Mouse (Mus musculus) adrenal gland, adult 18-20 months (tissue): ENCODE data around the gene Grin2a. TPM values are rescaled to one million over a fixed set of nuclear protein-coding genes. Genes with fewer than 3 reads are reported as not detected.

Source experiments
- DNase-seq, 2 experiments: peaks; one replicate each; pipeline ENCODE4 v3.0.0; 2021 to 2022; ENCODE audit warnings: low spot score in 2 of 2
- total RNA-seq, 2 experiments: library from RNA; stranded (reverse); gene quantifications; 1 replicate in 1 of 2; 2 replicates in 1 of 2; pipeline ENCODE4 v1.2.3; 2021

The Grin2a gene
- total RNA-seq, 2 experiments from 2014 or later, result 0.32 to 2.2 TPM

- no peak for DNase-seq
These were observed 17.2 kb downstream of the Grin2a start for GRCm38 (mm10) chr16:9978173-9978572.

- DNase-seq, result no peak
These were observed 22.7 kb downstream of the Grin2a start for GRCm38 (mm10) chr16:9972705-9973104.

- no peak for DNase-seq
These were observed 30.9 kb downstream of the Grin2a start for GRCm38 (mm10) chr16:9964469-9964868.

- DNase-seq, result no peak
These were observed 32.9 kb downstream of the Grin2a start for GRCm38 (mm10) chr16:9962482-9962881.

- DNase-seq, result no peak
These were observed 36.0 kb downstream of the Grin2a start for GRCm38 (mm10) chr16:9959340-9959739.

GRCm38 (mm10) chr16:9954266-9954665 is 41.1 kb downstream of the Grin2a start:
- no peak for DNase-seq

DNA sequence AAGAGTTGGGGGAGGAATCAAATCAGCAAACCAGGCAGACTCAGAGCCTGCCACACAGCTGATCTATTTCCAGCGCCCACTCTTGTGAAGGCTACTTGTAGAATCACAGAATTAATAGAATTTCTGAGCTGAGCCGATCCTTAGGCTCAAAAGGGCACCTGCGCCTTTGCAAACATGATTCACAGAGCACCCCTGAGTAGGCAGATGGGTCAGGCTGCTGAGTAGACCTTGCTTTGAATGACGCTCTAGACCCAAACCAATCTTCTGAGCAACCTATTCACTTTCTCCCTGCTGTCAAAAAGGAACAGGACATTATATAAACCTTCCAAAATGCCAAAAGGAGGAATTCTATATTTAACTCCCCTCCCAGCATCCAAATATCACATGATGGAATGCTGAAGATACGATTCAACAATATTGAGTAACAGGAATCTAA is 41.9 kb downstream of the Grin2a start:
- DNase-seq, result no peak

DNA sequence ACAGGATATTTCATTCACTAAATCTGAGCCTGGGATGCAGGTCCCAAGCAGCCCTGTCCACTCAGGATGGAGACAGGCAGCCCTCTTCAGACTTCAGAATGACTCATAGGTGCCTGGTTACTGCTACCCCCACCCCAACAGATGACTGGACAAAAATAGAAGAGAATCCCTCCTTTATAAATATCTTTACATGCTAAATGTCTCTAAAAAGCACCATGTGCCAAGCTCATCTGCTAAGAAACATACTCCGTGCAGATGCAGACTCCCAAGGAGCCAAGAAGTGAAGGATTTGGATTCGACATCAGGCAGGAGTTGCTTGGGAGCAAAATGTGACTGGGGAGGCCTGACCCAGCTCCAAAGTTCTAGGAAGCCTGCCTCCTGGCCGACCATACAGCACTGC is 46.1 kb downstream of the Grin2a start:
- DNase-seq, result no peak

- no peak for DNase-seq
These were observed 47.9 kb downstream of the Grin2a start for GRCm38 (mm10) chr16:9947430-9947829.

- no peak for DNase-seq
These were observed 50.5 kb downstream of the Grin2a start for GRCm38 (mm10) chr16:9944836-9945235.

DNA sequence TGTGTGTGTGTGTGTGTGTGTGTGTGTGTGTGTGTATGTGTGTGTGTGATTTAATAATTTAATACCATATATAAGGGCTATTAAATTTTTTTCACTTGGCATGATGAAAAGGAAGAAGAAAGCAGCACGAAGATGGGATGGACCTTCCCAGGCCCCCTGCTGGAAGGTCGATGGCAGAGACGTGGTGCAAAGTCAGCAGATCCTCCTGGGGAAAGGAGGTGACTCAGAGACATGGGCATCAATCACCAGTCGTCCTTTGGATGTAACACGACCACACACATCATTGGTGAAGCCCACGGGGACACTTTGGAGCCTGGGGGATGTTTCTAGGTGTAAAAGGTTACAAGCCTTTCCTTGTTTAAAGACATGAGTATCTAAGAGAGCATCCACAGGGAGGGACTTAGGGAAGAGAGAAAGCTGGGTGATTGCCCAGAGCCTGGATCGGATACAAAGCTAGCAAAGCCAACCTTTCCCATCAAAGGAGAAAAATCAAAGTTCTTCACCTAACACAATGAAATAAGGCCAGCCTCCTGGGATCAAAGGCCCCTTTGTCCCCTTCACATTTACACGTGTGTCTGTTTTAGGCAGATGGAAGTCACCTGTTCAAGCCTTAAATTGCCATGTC is 53.9 kb downstream of the Grin2a start:
- peak in 1 of 2 experiments; percentile 7 for DNase-seq

- no peak for DNase-seq
These were observed 54.6 kb downstream of the Grin2a start for GRCm38 (mm10) chr16:9940716-9941115.

- DNase-seq, result no peak
These were observed 84.7 kb downstream of the Grin2a start for GRCm38 (mm10) chr16:9910672-9911071.

GRCm38 (mm10) chr16:9909225-9909624 is 86.1 kb downstream of the Grin2a start:
- no peak for DNase-seq

GRCm38 (mm10) chr16:9904443-9904842 is 90.9 kb downstream of the Grin2a start:
- DNase-seq, result no peak

DNA sequence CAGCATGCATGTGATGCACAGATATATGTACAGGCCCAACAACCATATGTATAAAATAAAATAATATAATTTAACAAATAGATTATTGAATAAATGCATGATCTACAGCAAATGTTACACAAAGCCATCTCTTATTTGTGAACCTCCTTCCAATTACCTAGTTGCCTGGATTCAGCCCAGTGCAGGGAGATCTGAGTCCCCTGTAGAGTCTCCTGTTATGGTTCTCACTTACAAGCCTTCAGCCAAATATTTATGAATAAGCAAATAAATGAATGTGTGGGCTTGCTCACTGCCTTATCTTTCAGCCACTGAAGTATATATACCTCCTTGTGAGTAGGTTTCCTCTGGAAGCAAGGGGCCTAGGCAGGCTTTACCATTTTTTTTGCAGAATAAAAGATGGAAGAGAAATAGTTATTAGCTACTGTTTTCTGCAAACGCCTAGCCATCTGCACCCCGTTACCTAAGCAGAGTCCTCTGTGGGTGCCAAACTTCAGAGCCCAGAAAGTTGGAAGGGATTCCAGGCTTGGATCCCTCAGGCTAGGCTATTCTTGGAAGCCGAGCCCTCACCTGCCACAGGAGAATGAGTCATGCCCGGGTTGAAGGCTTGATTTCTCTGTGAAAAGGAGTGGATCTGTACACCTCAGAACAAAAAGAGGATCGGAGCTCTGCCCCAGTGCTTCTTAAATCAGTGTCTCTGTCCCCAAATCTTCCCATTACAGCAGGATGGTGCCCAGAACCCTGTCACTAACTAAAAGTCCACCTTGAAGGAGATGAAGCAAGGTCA is 92.5 kb downstream of the Grin2a start:
- DNase-seq, result no peak

GRCm38 (mm10) chr16:9901433-9901832 is 93.9 kb downstream of the Grin2a start:
- no peak for DNase-seq

GRCm38 (mm10) chr16:9900996-9901395 is 94.4 kb downstream of the Grin2a start:
- no peak for DNase-seq

DNA sequence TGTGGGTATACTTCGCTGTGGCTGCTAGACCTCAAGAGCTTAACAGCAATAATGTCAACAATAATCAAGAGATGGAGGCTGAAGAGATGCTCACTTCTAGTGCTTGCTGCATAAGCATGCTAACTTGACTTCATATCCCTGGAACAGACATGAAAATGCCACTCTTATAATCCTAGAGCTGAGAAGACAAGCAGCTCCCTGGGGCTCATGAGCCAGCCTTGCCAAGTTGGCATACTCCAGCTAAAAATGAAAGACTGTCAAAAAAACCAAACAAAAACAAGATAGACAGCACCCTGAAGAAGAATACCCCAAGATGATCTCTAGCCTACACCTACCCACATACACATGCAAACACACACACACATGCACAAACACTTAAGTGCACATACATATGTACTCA is 95.2 kb downstream of the Grin2a start:
- no peak for DNase-seq

GRCm38 (mm10) chr16:9899176-9899575 is 96.2 kb downstream of the Grin2a start:
- DNase-seq, result no peak

DNA sequence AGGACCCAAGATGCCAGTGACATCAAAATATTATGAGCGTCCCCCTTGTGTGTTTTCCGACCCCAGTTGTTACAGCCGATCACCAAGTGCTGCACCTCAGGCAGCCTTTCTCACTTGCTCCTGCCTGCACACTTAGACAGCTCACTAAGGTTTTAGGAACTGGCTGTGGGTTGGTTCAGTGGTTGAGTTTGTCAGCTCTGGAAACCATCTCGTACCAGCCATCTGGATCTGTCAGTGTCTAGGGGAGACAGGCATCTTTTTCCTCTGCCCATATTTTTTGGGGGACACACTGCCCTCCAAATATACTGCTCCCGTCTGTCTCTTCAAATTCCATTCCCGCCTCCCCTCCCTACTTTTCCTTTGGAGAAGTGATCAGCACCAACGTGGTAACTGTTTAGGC is 99.8 kb downstream of the Grin2a start:
- no peak for DNase-seq

GRCm38 (mm10) chr16:9886155-9886554 is 109.2 kb downstream of the Grin2a start:
- no peak for DNase-seq

- DNase-seq, result no peak
These were observed 111.2 kb downstream of the Grin2a start for GRCm38 (mm10) chr16:9884141-9884540.
